Mouse (Mus musculus) olfactory bulb, adult 2 months (tissue): ENCODE data around the gene Iyd.

ENCODE experiments used
- CTCF ChIP-seq: fragments of 200-500 bp; IDR thresholded peaks from 2 replicates; pipeline ENCODE4 v1.5.1; 2012; ENCODE audit warnings: low read depth, mild to moderate bottlenecking, low read length, moderate library complexity; ENCODE audit not compliant: insufficient read depth
- POLR2A ChIP-seq: fragments of 200-500 bp; IDR thresholded peaks from 2 replicates; pipeline ENCODE4 v1.6.1; 2012; ENCODE audit warnings: mild to moderate bottlenecking, low read depth, low read length, moderate library complexity; ENCODE audit not compliant: insufficient read depth

DNA sequence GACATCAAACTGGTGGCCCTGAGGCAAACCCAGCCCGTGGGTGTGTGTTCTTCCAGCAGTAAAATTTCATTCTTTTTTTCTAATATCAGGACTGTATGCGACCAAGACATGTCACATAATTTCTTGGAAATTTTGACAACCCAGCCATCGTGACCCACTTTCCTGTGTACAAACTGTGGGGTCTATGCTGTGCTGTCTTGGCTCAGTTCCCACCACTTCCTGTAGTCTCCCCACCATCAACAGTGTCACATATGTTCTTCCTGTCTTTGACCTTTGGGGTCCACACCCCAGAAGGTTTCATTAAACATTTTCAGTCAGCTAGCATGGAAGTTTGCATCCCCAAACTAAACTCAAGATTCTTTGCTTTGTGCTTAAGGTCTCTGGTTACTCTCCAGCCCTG lies 28.6 kb upstream of the Iyd start:
- TF ChIP-seq CTCF (no peak), POLR2A (no peak)
